Mouse (Mus musculus): ENCODE data around the gene Hmgb1.

Hmgb1 gene

GRCm38 (mm10) chr5:149020681-149021062 is 163.6 kb downstream of the Hmgb1 start:
- no peak for DNase-seq (ENCODE audit: low spot score)

- no peak for DNase-seq (ENCODE audit: low spot score)
These were observed 164.1 kb downstream of the Hmgb1 start for GRCm38 (mm10) chr5:149020059-149020680.

GRCm38 (mm10) chr5:149017666-149018415 is 166.4 kb downstream of the Hmgb1 start:
- DNase-seq (ENCODE audit: low spot score) = no peak

- no peak for DNase-seq (ENCODE audit: low spot score)
These were observed 167.1 kb downstream of the Hmgb1 start for GRCm38 (mm10) chr5:149017181-149017580.

GRCm38 (mm10) chr5:149016261-149016660 is 168.0 kb downstream of the Hmgb1 start:
- no peak for DNase-seq (ENCODE audit: low spot score)

GRCm38 (mm10) chr5:149015335-149016201 is 168.7 kb downstream of the Hmgb1 start:
- no peak for DNase-seq (ENCODE audit: low spot score)

- no peak for DNase-seq (ENCODE audit: low spot score)
These were observed 169.6 kb downstream of the Hmgb1 start for GRCm38 (mm10) chr5:149014600-149015268.

GRCm38 (mm10) chr5:149013817-149014508 is 170.3 kb downstream of the Hmgb1 start:
- DNase-seq (ENCODE audit: low spot score) = no peak

- DNase-seq (ENCODE audit: low spot score) = no peak
These were observed 175.2 kb downstream of the Hmgb1 start for GRCm38 (mm10) chr5:149009111-149009510.

- DNase-seq (ENCODE audit: low spot score) = no peak
These were observed 177.0 kb downstream of the Hmgb1 start for GRCm38 (mm10) chr5:149007295-149007646.

- DNase-seq (ENCODE audit: low spot score) = peak; percentile 100
These were observed 177.7 kb downstream of the Hmgb1 start for GRCm38 (mm10) chr5:149006362-149007294.

GRCm38 (mm10) chr5:149005701-149006361 is 178.5 kb downstream of the Hmgb1 start:
- DNase-seq (ENCODE audit: low spot score) = no peak

- no peak for DNase-seq (ENCODE audit: low spot score)
These were observed 179.2 kb downstream of the Hmgb1 start for GRCm38 (mm10) chr5:149005083-149005482.

GRCm38 (mm10) chr5:149003137-149003536 is 181.2 kb downstream of the Hmgb1 start:
- no peak for DNase-seq (ENCODE audit: low spot score)

GRCm38 (mm10) chr5:149002803-149003115 is 181.5 kb downstream of the Hmgb1 start:
- DNase-seq (ENCODE audit: low spot score) = no peak

GRCm38 (mm10) chr5:149002034-149002802 is 182.1 kb downstream of the Hmgb1 start:
- DNase-seq (ENCODE audit: low spot score) = no peak

GRCm38 (mm10) chr5:148999802-149000201 is 184.5 kb downstream of the Hmgb1 start:
- no peak for DNase-seq (ENCODE audit: low spot score)

GRCm38 (mm10) chr5:148998512-148998911 is 185.8 kb downstream of the Hmgb1 start:
- DNase-seq (ENCODE audit: low spot score) = no peak

- no peak for DNase-seq (ENCODE audit: low spot score)
These were observed 187.6 kb downstream of the Hmgb1 start for GRCm38 (mm10) chr5:148996709-148997037.
